Mouse (Mus musculus): ENCODE measurements around the gene Prl7d1. TPM values are rescaled to one million over a fixed set of nuclear protein-coding genes. Genes with fewer than 3 reads are reported as not detected.

The Prl7d1 gene
- polyA plus RNA-seq, 1 experiment from 2014 or later = not detected

Other genes starting within 250 kb of the Prl7d1 start
- gene Prl8a8, start 203.5 kb downstream of the Prl7d1 start, polyA plus RNA-seq (2014; fragmentation: Nextera tagmentation; extraction: Ambion mirVana) = not detected in 2 replicates
- not detected in 2 replicates for gene Prl8a9, start 152.1 kb downstream of the Prl7d1 start, polyA plus RNA-seq (2014; fragmentation: Nextera tagmentation; extraction: Ambion mirVana)
- gene Prl8a1, start 134.6 kb downstream of the Prl7d1 start, polyA plus RNA-seq (2014; fragmentation: Nextera tagmentation; extraction: Ambion mirVana) = not detected in 2 replicates
- not detected in 2 replicates for gene Prl7b1, start 106.2 kb downstream of the Prl7d1 start, polyA plus RNA-seq (2014; fragmentation: Nextera tagmentation; extraction: Ambion mirVana)
- 0.28 TPM in 1 of 2 replicates, not detected in the other for gene Prl7a1, start 74.2 kb downstream of the Prl7d1 start, polyA plus RNA-seq (2014; fragmentation: Nextera tagmentation; extraction: Ambion mirVana)
- gene Prl7a2, start 48.7 kb downstream of the Prl7d1 start, polyA plus RNA-seq (2014; fragmentation: Nextera tagmentation; extraction: Ambion mirVana) = not detected in 2 replicates
- gene Prl7c1, start 64.1 kb upstream of the Prl7d1 start, polyA plus RNA-seq (2014; fragmentation: Nextera tagmentation; extraction: Ambion mirVana) = not detected in 2 replicates
- not detected in 2 replicates for gene Prl2a1, start 84.9 kb upstream of the Prl7d1 start, polyA plus RNA-seq (2014; fragmentation: Nextera tagmentation; extraction: Ambion mirVana)
- not detected in 2 replicates for gene Prl2c1, start 132.6 kb upstream of the Prl7d1 start, polyA plus RNA-seq (2014; fragmentation: Nextera tagmentation; extraction: Ambion mirVana)